Comparison of ENCODE assay signal across 10 mouse cellular contexts in genomic region chr2:28973832-28974450, GRCm38 (mm10). TPM values are rescaled to one million over a fixed set of nuclear protein-coding genes. Genes with fewer than 3 reads are reported as not detected.
DNase-seq lines count a peak whose midpoint lies in the region; ATAC-seq lines count a peak whose summit lies in the region.
"Had no signal": no experiment of that assay in that cellular context is flagged by ENCODE, and none has a peak within 500 bp of the region (broad histone marks: within the 10 kb centered on the region; RNA-seq: fewer than 3 reads in every experiment).

No protein-coding gene starts in this region.

- H3K4me1 ChIP-seq in kidney, embryonic 16.5 days (ENCODE audit: insufficient read depth, low read length), result peaks cover 20% of the 10 kb centered on the region
- peaks cover 29% of the 10 kb centered on the region for H3K4me1 ChIP-seq in neural tube, embryonic 12.5 days
- H3K4me1 ChIP-seq in forebrain, embryonic 15.5 days, result 0 out of 2 replicates have a peak, but pooled peaks cover 3% of the 10 kb centered on the region

- 36% methylated on average over 15 of the region's 15 CpGs for WGBS in kidney, embryonic 16.5 days
- WGBS in neural tube, embryonic 12.5 days, result 33% methylated on average over 15 of the region's 15 CpGs
- WGBS in forebrain, embryonic 15.5 days, result 34% methylated on average over 15 of the region's 15 CpGs

- H3K4me2 ChIP-seq in kidney, embryonic 16.5 days (replicated peaks; ENCODE audit: low read depth, low read length), result no peak overlapping the region
- H3K4me2 ChIP-seq in neural tube, embryonic 12.5 days (replicated peaks), result no peak overlapping the region
- no peak overlapping the region for H3K4me2 ChIP-seq in forebrain, embryonic 15.5 days (replicated peaks)
- H3K4me2 ChIP-seq: limb, embryonic 15.5 days had no signal

- H3K9ac ChIP-seq in kidney, embryonic 16.5 days (replicated peaks; ENCODE audit: low read length), result no peak overlapping the region
- no peak overlapping the region for H3K9ac ChIP-seq in neural tube, embryonic 12.5 days
- H3K9ac ChIP-seq in forebrain, embryonic 15.5 days (replicated peaks), result no peak overlapping the region
- H3K9ac ChIP-seq: limb, embryonic 15.5 days had no signal

- H3K36me3 ChIP-seq in kidney, embryonic 16.5 days (ENCODE audit: insufficient read depth, low read length), result no peaks in the 10 kb centered on the region
- no peaks in the 10 kb centered on the region for H3K36me3 ChIP-seq in neural tube, embryonic 12.5 days
- H3K36me3 ChIP-seq in forebrain, embryonic 15.5 days, result no peaks in the 10 kb centered on the region
- H3K36me3 ChIP-seq: limb, embryonic 15.5 days had no signal

- no peak overlapping the region for H3K4me3 ChIP-seq in kidney, embryonic 16.5 days (ENCODE audit: low read length)
- no peak overlapping the region for H3K4me3 ChIP-seq in neural tube, embryonic 12.5 days
- H3K4me3 ChIP-seq in forebrain, embryonic 15.5 days, result no peak overlapping the region
- H3K4me3 ChIP-seq: limb, embryonic 15.5 days had no signal

- H3K9me3 ChIP-seq in kidney, embryonic 16.5 days (ENCODE audit: low read length), result no peaks in the 10 kb centered on the region
- H3K9me3 ChIP-seq in neural tube, embryonic 12.5 days, result no peaks in the 10 kb centered on the region
- H3K9me3 ChIP-seq in forebrain, embryonic 15.5 days, result no peaks in the 10 kb centered on the region
- H3K9me3 ChIP-seq: limb, embryonic 15.5 days had no signal

- peaks cover 91% of the 10 kb centered on the region for H3K27me3 ChIP-seq in kidney, embryonic 16.5 days (ENCODE audit: insufficient read depth, low read length)
- H3K27me3 ChIP-seq in neural tube, embryonic 12.5 days (replicated peaks), result peaks cover 90% of the 10 kb centered on the region
- peaks cover 33% of the 10 kb centered on the region; the same call in 1 of the 2 replicates for H3K27me3 ChIP-seq in forebrain, embryonic 15.5 days

- ATAC-seq in kidney, embryonic 16.5 days (ENCODE audit: low FRiP score, low TSS enrichment), result 0 out of 2 replicates have a peak, but pooled peaks have one; percentile 27
- peak; percentile 17; the same call in 1 of the 2 replicates for ATAC-seq in neural tube, embryonic 12.5 days (ENCODE audit: low FRiP score, low read depth)
- ATAC-seq in forebrain, embryonic 15.5 days (replicated peaks), result no peak
- ATAC-seq: CD4-positive, CD25-positive, alpha-beta regulatory T cell, adult 4 months had no signal

- DNase-seq in kidney, adult 11 months, result no peak
- peak; percentile 57 to 58 for DNase-seq in cerebellum, adult 18-20 months
- peak; percentile 61 for DNase-seq in forelimb bud, embryonic 11.5 days (ENCODE audit: low read depth, low spot score)
- no peak for DNase-seq in right cerebral cortex, postnatal 10 days (ENCODE audit: low spot score in 2 of 2)
- DNase-seq in yolk sac, embryonic 10.5 days (ENCODE audit: low spot score), result no peak

- H3K27ac ChIP-seq in kidney, embryonic 16.5 days (ENCODE audit: low read length), result no peak overlapping the region
- H3K27ac ChIP-seq in neural tube, embryonic 12.5 days, result no peak overlapping the region
- no peak overlapping the region for H3K27ac ChIP-seq in forebrain, embryonic 15.5 days (replicated peaks)
- H3K27ac ChIP-seq: limb, embryonic 15.5 days had no signal

RNA-seq across cellular contexts. Expression of gene Barhl1, which starts 57.5 kb away (rescaled TPM):
- not detected in 2 replicates for polyA plus RNA-seq in kidney, embryonic 16.5 days (2015; fragmentation: Nextera tagmentation; extraction: Ambion mirVana)
- polyA plus RNA-seq in neural tube, embryonic 12.5 days (2016; fragmentation: Nextera tagmentation; extraction: Ambion mirVana), result 13.5 and 17.4 TPM in 2 replicates
- polyA plus RNA-seq in forebrain, embryonic 15.5 days (2015; fragmentation: Nextera tagmentation; extraction: Ambion mirVana), result 0.70 and 1.3 TPM in 2 replicates
- polyA plus RNA-seq: CD4-positive, CD25-positive, alpha-beta regulatory T cell, adult 4 months had no signal

Comparison
In these comparisons a context has a peak if more than half of its experiments do, and no peak if none do; other contexts are left out.
1. DNase-seq: peak in cerebellum, adult 18-20 months (2 of 2) and forelimb bud, embryonic 11.5 days (single experiment); none in kidney, adult 11 months (single experiment), right cerebral cortex, postnatal 10 days (0 of 2) and yolk sac, embryonic 10.5 days (single experiment).